Mouse (Mus musculus) lung, postnatal 0 days (tissue): ENCODE results near the gene 2410015M20Rik. TPM values are rescaled to one million over a fixed set of nuclear protein-coding genes. Genes with fewer than 3 reads are reported as not detected.
"Not testable (repeated sequence)": the region's sequence is repeated elsewhere in the genome, so short reads cannot be mapped to it uniquely, and the experiment has no call there.

Experiments
- ATAC-seq: fragments of 200-750 bp; cut with Nextera tagmentation; 2 replicates; pipeline ENCODE4 v1.8.0; 2017; ENCODE audit warnings: moderate library complexity
- DNase-seq: peaks from one replicate; pipeline ENCODE4 v3.0.0-alpha.2; 2016; ENCODE audit warnings: low spot score
- H3K27ac ChIP-seq: fragments of 300-500 bp; sonication (generic); 2 replicates; pipeline ENCODE4 v1.5.1; 2014; ENCODE audit warnings: antibody characterized with exemption, mild to moderate bottlenecking, low read length, mixed read lengths
- H3K27me3 ChIP-seq: fragments of 300-500 bp; sonication (generic); replicated peaks from 2 replicates; pipeline ENCODE4 v1.6.1; 2014; ENCODE audit warnings: low read length, mixed read lengths; ENCODE audit not compliant: insufficient read depth
- H3K36me3 ChIP-seq: fragments of 300-500 bp; sonication (generic); 2 replicates; pipeline ENCODE4 v1.6.1; 2014; ENCODE audit warnings: low read length, mixed read lengths; ENCODE audit not compliant: insufficient read depth
- H3K4me1 ChIP-seq: fragments of 300-500 bp; sonication (generic); 2 replicates; pipeline ENCODE4 v1.6.1; 2014; ENCODE audit warnings: antibody characterized with exemption, low read depth, low read length, mixed read lengths; ENCODE audit not compliant: insufficient read depth
- H3K4me2 ChIP-seq: fragments of 300-500 bp; sonication (generic); replicated peaks from 2 replicates; pipeline ENCODE4 v1.6.1; 2014; ENCODE audit warnings: low read depth, mild to moderate bottlenecking, low read length, moderate library complexity, mixed read lengths
- H3K4me3 ChIP-seq: fragments of 300-500 bp; sonication (generic); 2 replicates; pipeline ENCODE4 v1.5.1; 2014; ENCODE audit warnings: low read depth, low read length
- H3K9ac ChIP-seq: fragments of 300-500 bp; sonication (generic); replicated peaks from 2 replicates; pipeline ENCODE4 v1.6.1; 2014; ENCODE audit warnings: low read depth, mild to moderate bottlenecking
- H3K9me3 ChIP-seq: fragments of 300-500 bp; sonication (generic); 2 replicates; pipeline ENCODE4 v1.6.1; 2016; ENCODE audit warnings: low read length, mixed read lengths
- CTCF ChIP-seq: IDR thresholded peaks from 2 replicates; pipeline ENCODE4 v1.5.1; 2016; ENCODE audit warnings: antibody characterized with exemption, mild to moderate bottlenecking
- EP300 ChIP-seq: IDR thresholded peaks from 2 replicates; pipeline ENCODE4 v1.6.1; 2016; ENCODE audit warnings: antibody characterized with exemption, mild to moderate bottlenecking, control low read depth
- WGBS: fragments of 180-500 bp; shearing (Covaris S2); extraction: QIAGEN DNeasy Blood & Tissue Kit; methylation state at CpG from one replicate; pipeline ENCODE4 v1.1.7; 2014; 5-methylcytosine and 5-hydroxymethylcytosine counted together
- polyA plus RNA-seq: library from polyadenylated mRNA; unstranded; fragments of >200 nt; fragmentation: Nextera tagmentation; extraction: Ambion mirVana; gene quantifications from 2 replicates; pipeline ENCODE4 v1.2.1, GENCODE M21; 2015

Gene 2410015M20Rik
- polyA plus RNA-seq, 1 experiment from 2014 or later, result 230 TPM

DNA sequence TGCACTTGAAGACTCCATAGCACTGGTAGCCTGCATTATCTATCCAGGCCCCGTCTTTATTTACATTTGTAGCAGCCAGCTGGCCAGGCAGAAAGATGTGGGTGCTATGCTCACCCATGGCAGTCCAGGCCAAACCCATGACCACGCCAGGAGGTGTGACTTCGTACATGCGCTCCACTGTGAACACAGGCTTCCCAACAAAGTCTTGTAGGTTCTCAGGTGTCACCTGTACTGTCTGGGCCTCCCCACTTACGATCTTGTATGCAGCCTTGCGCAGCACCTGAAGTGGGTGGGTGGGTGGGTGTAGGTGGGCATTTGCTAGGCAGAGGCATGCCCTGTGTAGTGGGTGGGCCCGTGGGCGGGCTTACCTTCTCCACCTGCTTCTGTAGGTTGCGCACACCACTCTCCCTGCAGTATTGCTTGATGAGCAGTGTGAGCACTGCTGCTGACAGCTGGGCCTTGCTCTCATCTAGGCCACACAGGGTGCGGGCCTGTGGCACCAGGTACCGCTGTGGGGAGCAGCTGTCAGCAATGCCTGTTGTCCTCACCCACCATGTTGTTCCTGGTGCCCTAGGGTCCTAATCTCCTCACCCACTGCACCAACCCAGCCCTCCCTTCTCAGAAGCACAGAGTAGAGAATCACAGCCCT is 5.7 kb upstream of the 2410015M20Rik start:
- peaks cover 11% of the 10 kb centered on the region; the same call in 1 of the 2 replicates for H3K36me3 ChIP-seq
- WGBS, result 79% methylated on average over 11 of the region's 11 CpGs
- no peak overlapping the region for H3K4me2 ChIP-seq
- DNase-seq (no peak), ATAC-seq (no peak)
- TF ChIP-seq CTCF (no peak), EP300 (no peak)
- no peak overlapping the region for H3K4me3 ChIP-seq
- H3K9me3 ChIP-seq, result no peaks in the 10 kb centered on the region
- H3K27ac ChIP-seq, result no peak overlapping the region
- H3K27me3 ChIP-seq, result no peaks in the 10 kb centered on the region
- no peak overlapping the region for H3K9ac ChIP-seq
- H3K4me1 ChIP-seq, result peaks cover 8% of the 10 kb centered on the region; the same call in 1 of the 2 replicates

DNA sequence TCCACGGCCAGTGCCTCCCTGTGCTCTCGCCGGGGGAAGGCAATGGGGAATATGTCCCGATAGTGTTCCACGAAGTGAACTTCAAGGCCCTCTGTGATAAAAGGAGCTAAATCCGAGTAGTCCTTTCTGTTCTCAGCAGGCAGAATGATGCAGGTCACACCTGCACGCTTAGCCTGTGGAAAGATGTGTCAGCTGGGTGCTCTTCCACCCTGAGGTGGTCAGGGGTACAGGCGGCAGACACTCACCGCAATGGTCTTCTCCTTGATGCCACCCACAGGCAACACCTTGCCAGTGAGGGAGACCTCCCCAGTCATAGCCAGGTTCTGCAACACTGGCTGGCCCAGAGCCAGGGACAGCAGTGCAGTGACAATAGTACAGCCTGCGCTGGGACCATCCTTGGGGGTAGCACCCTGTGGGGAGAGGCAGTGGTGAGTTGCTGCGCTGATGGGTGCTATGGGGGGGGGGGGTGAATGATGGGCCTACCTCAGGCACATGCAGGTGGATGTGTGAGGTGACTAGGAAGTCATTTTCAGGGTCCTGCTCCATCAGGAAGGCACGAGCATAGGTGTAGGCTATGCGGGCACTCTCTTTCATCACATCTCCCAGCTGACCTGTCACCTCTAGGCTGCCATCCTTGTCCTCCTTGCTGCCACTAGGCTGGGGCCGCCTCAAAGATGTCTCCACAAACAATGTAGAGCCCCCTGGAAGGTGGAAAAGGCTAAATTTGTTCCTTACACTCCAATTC is 5.0 kb upstream of the 2410015M20Rik start:
- Histone ChIP-seq H3K9ac (peak overlapping the region; percentile 72), H3K27me3 (no peaks in the 10 kb centered on the region), H3K9me3 (no peaks in the 10 kb centered on the region), H3K4me3 (peak overlapping the region; percentile 65), H3K36me3 (peaks cover 11% of the 10 kb centered on the region; the same call in 1 of the 2 replicates), H3K27ac (no peak overlapping the region; the same call in 1 of the 2 replicates), H3K4me1 (peaks cover 11% of the 10 kb centered on the region; the same call in 1 of the 2 replicates), H3K4me2 (peak overlapping the region; percentile 74)
- 19% methylated on average over 14 of the region's 14 CpGs for WGBS
- ATAC-seq, result no peak
- DNase-seq, result no peak
- no peak for TF ChIP-seq EP300
- no peak for TF ChIP-seq CTCF

- H3K27me3 ChIP-seq, H3K9me3 ChIP-seq, DNase-seq, ATAC-seq: not testable (repeated sequence)
- H3K4me1 ChIP-seq, result peaks cover 11% of the 10 kb centered on the region; the same call in 1 of the 2 replicates
- under 1% methylated on average over 22 of the region's 26 CpGs for WGBS
- H3K36me3 ChIP-seq, result peaks cover 10% of the 10 kb centered on the region; the same call in 1 of the 2 replicates
- H3K4me2 ChIP-seq, result peak overlapping the region; percentile 74
- H3K4me3 ChIP-seq, result peak overlapping the region; percentile 65
- peak overlapping the region; percentile 90 for H3K27ac ChIP-seq
- peak overlapping the region; percentile 72 for H3K9ac ChIP-seq
These were observed 4.3 kb upstream of the 2410015M20Rik start for GRCm38 (mm10) chr17:56613893-56614292.

DNA sequence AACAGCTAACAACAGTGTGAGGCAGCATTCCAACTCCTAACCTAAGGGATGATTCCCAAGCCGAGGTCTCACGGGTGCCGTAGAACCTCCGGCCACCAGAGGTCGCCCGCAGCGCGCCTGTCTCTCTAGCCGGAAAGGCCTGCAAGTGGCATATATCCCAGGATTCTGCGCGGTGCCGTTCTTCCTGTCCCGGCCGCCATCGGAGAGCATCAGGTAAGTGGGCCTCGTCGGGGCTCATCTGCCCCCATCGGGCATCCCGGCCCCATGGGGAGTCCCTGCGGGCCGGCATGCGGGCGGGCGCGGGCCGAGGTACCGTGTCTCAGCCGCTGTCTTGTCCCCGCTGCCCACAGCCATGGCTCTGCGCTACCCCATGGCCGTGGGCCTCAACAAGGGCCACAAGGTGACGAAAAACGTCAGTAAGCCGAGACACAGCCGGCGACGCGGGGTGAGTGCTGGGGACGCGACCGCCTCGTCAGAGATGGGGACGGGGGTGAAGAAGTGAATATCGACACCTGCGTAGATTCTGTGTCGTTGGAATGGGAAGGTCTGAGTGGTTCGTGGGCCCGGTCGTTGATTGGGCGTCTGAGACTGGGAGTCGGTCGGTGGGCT is 3.8 kb upstream of the 2410015M20Rik start, which contains the start of gene Rpl36:
Gene Rpl36, plus strand, starts transcription at position 181 of the 609 bp plus-strand sequence.
- Histone ChIP-seq H3K27ac (peak within 1 kb of the TSS; percentile 90), H3K4me2 (peak within 1 kb of the TSS; percentile 74), H3K4me1 (peaks cover 14% of the 10 kb centered on the region), H3K9ac (peak within 1 kb of the TSS; percentile 72), H3K9me3 (no peaks in the 10 kb centered on the region), H3K27me3 (no peaks in the 10 kb centered on the region), H3K4me3 (peak within 1 kb of the TSS; percentile 65), H3K36me3 (peaks cover 5% of the 10 kb centered on the region; the same call in 1 of the 2 replicates)
- peak; percentile 95 for DNase-seq
- under 1% methylated on average over 52 of the region's 52 CpGs for WGBS
- TF ChIP-seq CTCF (peak; percentile 98), EP300 (peak; percentile 29; the same call in 1 of the 2 replicates)
- peak; percentile 61 for ATAC-seq

DNA sequence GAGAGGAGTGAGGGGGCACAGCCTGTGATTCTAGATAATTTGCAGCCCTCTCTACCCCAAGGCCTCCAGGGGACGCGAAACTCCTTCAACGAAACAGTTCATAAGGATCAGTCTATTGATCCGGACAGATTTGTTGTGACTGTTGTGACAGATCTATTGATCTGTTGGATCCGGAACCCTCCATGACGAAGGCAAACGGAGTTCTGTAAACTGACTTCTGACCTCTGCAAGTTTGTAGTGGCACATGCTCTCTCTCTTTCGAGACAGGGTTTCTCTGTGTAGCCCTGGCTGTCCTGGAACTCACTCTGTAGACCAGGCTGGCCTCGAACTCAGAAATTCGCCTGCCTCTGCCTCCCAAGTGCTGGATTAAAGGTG is 3.0 kb upstream of the 2410015M20Rik start:
- 72% methylated on average over 10 of the region's 10 CpGs for WGBS
- DNase-seq, H3K4me2 ChIP-seq, H3K27me3 ChIP-seq, H3K36me3 ChIP-seq, H3K9ac ChIP-seq, H3K9me3 ChIP-seq, H3K27ac ChIP-seq, ATAC-seq, H3K4me3 ChIP-seq: not testable (repeated sequence)
- peaks cover 14% of the 10 kb centered on the region for H3K4me1 ChIP-seq
